Mouse (Mus musculus) MEL (cell line): ENCODE data around the gene Rasl10a.

Source experiments
- CHD2 ChIP-seq: IDR thresholded peaks from 2 replicates; pipeline ENCODE4 v1.6.1; 2011; ENCODE audit warnings: low read length, improper control_type of control experiment
- CTCF ChIP-seq, 3 experiments: IDR thresholded peaks in 2 of 3; conservative IDR thresholded peaks in 1 of 3; 2 replicates each; pipeline ENCODE4 v1.5.1; 2011 to 2012; ENCODE audit warnings: low read length in 3 of 3, low read depth in 2 of 3, mild to moderate bottlenecking in 2 of 3, improper control_type of control experiment in 1 of 3, inconsistent platforms in 1 of 3, mixed read lengths in 1 of 3, moderate library complexity in 1 of 3; ENCODE audit not compliant: control insufficient read depth in 1 of 3, insufficient read depth in 1 of 3, poor library complexity in 1 of 3, severe bottlenecking in 1 of 3
- GATA1 ChIP-seq: IDR thresholded peaks from 2 replicates; pipeline ENCODE4 v1.6.1; 2011; ENCODE audit warnings: low read depth, low read length, improper control_type of control experiment
- POLR2AphosphoS2 ChIP-seq: IDR thresholded peaks from 2 replicates; pipeline ENCODE4 v1.6.1; 2011; ENCODE audit warnings: low read length, improper control_type of control experiment

DNA sequence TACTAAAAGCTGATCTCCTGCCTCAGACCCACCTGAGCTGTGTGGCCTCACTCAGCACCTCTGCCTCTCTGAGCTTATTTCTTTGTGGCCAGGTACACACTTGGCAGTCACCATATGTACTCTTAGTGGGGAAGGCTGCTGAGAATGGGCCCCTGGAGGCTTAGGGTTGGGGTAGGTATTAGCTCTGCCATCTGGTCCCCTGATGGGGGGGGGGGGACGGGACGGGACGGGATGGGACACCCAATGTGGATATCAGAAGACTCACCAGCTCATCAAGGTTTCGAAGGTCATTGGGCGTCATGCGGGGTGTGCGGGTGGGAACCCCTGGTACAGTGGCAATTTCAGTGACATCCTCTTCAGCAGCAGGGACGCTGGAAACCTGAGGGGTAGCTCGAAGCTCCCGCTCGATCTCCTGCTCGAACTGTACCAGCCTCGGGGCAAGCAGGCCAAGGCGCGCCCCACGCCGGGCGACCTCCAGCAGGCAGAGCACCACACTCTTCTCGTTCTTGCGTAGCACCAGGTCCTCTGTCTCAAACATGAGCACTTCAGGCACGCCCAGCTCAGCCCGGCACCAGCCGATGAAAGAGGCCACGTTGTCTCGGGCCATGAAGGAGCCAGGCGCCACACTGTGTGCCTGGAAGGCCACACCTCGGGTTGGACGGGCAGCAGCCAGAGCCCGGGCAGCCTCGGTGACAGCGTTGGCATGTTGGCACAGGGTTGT, 5.8 kb downstream of the Rasl10a start:
- no peak for TF ChIP-seq CTCF (IDR thresholded peaks at IDR 0.05 in 2 of 3, conservative IDR thresholded peaks at IDR 0.05 in 1 of 3; ENCODE audit: control insufficient read depth in 1 of 3, insufficient read depth in 1 of 3, low read depth in 2 of 3, low read length in 3 of 3, poor library complexity in 1 of 3, severe bottlenecking in 1 of 3)
- TF ChIP-seq CHD2 = no peak
- TF ChIP-seq GATA1 = no peak
- no peak for TF ChIP-seq POLR2AphosphoS2
